Mouse (Mus musculus) embryonic facial prominence, embryonic 15.5 days (tissue): ENCODE measurements around the gene Fat3. TPM values are rescaled to one million over a fixed set of nuclear protein-coding genes. Genes with fewer than 3 reads are reported as not detected.

Source experiments
- ATAC-seq: fragments of 200-750 bp; cut with Nextera tagmentation; 2 replicates; pipeline ENCODE4 v1.8.0; 2017; ENCODE audit warnings: low read depth, moderate TSS enrichment; ENCODE audit not compliant: insufficient number of reproducible peaks, low FRiP score, low TSS enrichment
- H3K27ac ChIP-seq: fragments of 300-500 bp; sonication (generic); replicated peaks from 2 replicates; pipeline ENCODE4 v1.5.1; 2015; ENCODE audit warnings: mild to moderate bottlenecking, inconsistent platforms
- H3K27me3 ChIP-seq: fragments of 300-500 bp; sonication (generic); 2 replicates; pipeline ENCODE4 v1.6.1; 2015; ENCODE audit warnings: inconsistent platforms
- H3K36me3 ChIP-seq: fragments of 300-500 bp; sonication (generic); 2 replicates; pipeline ENCODE4 v1.6.1; 2015; ENCODE audit warnings: mild to moderate bottlenecking, inconsistent platforms
- H3K4me1 ChIP-seq: fragments of 300-500 bp; sonication (generic); 2 replicates; pipeline ENCODE4 v1.6.1; 2015; ENCODE audit warnings: inconsistent platforms
- H3K4me2 ChIP-seq: fragments of 300-500 bp; sonication (generic); replicated peaks from 2 replicates; pipeline ENCODE4 v1.6.1; 2015; ENCODE audit warnings: mild to moderate bottlenecking, inconsistent platforms
- H3K4me3 ChIP-seq: fragments of 300-500 bp; sonication (generic); replicated peaks from 2 replicates; pipeline ENCODE4 v1.5.1; 2015; ENCODE audit warnings: mild to moderate bottlenecking, inconsistent platforms
- H3K9ac ChIP-seq: fragments of 300-500 bp; sonication (generic); 2 replicates; pipeline ENCODE4 v1.6.1; 2015; ENCODE audit warnings: inconsistent platforms
- H3K9me3 ChIP-seq: fragments of 300-500 bp; sonication (generic); replicated peaks from 2 replicates; pipeline ENCODE4 v1.6.1; 2016; ENCODE audit warnings: inconsistent platforms
- WGBS: fragments of 180-500 bp; shearing (Covaris S2); methylation state at CpG from one replicate; pipeline ENCODE4 v1.1.7; 2015; 5-methylcytosine and 5-hydroxymethylcytosine counted together
- polyA plus RNA-seq: library from polyadenylated mRNA; unstranded; fragments of >200 nt; fragmentation: Nextera tagmentation; extraction: Ambion mirVana; gene quantifications from 2 replicates; pipeline ENCODE4 v1.2.1, GENCODE M21; 2015

The Fat3 gene
- polyA plus RNA-seq, 1 experiment from 2014 or later, result 3.2 TPM

- no peaks in the 10 kb centered on the region for H3K4me1 ChIP-seq
- no peak overlapping the region for H3K4me2 ChIP-seq
- H3K9me3 ChIP-seq, result no peaks in the 10 kb centered on the region
- no peak overlapping the region for H3K4me3 ChIP-seq
- WGBS, result 61% methylated on average over 4 of the region's 4 CpGs
- H3K36me3 ChIP-seq, result no peaks in the 10 kb centered on the region
- no peaks in the 10 kb centered on the region for H3K27me3 ChIP-seq
- no peak overlapping the region for H3K9ac ChIP-seq
- no peak for ATAC-seq
- H3K27ac ChIP-seq, result no peak overlapping the region
Measured at GRCm38 (mm10) chr9:16169238-16169637, 331.8 kb downstream of the Fat3 start.

- Histone ChIP-seq H3K4me2 (no peak overlapping the region), H3K27me3 (no peaks in the 10 kb centered on the region), H3K36me3 (no peaks in the 10 kb centered on the region), H3K27ac (no peak overlapping the region), H3K4me3 (no peak overlapping the region), H3K9ac (no peak overlapping the region), H3K4me1 (no peaks in the 10 kb centered on the region), H3K9me3 (no peaks in the 10 kb centered on the region)
- 62% methylated on average over 2 of the region's 2 CpGs for WGBS
- ATAC-seq, result no peak
Measured at GRCm38 (mm10) chr9:16168051-16168450, 333.0 kb downstream of the Fat3 start.

GRCm38 (mm10) chr9:16159366-16159765, 341.7 kb downstream of the Fat3 start:
- no peaks in the 10 kb centered on the region for H3K27me3 ChIP-seq
- H3K27ac ChIP-seq, result no peak overlapping the region
- no peaks in the 10 kb centered on the region for H3K9me3 ChIP-seq
- ATAC-seq, result no peak
- no peaks in the 10 kb centered on the region for H3K36me3 ChIP-seq
- H3K4me2 ChIP-seq, result no peak overlapping the region
- no peak overlapping the region for H3K4me3 ChIP-seq
- no peak overlapping the region for H3K9ac ChIP-seq
- no peaks in the 10 kb centered on the region for H3K4me1 ChIP-seq
- 93% methylated on average over 5 of the region's 5 CpGs for WGBS

GRCm38 (mm10) chr9:16153580-16153930, 347.5 kb downstream of the Fat3 start:
- no peak overlapping the region for H3K27ac ChIP-seq
- WGBS, result 55% methylated on average over 3 of the region's 3 CpGs
- H3K4me3 ChIP-seq, result no peak overlapping the region
- H3K27me3 ChIP-seq, result no peaks in the 10 kb centered on the region
- H3K4me2 ChIP-seq, result no peak overlapping the region
- H3K9ac ChIP-seq, result no peak overlapping the region
- no peak for ATAC-seq
- no peaks in the 10 kb centered on the region for H3K4me1 ChIP-seq
- no peaks in the 10 kb centered on the region for H3K9me3 ChIP-seq
- no peaks in the 10 kb centered on the region for H3K36me3 ChIP-seq

GRCm38 (mm10) chr9:16152756-16153579, 348.1 kb downstream of the Fat3 start:
- Histone ChIP-seq H3K9me3 (no peaks in the 10 kb centered on the region), H3K9ac (no peak overlapping the region), H3K4me1 (no peaks in the 10 kb centered on the region), H3K27ac (no peak overlapping the region), H3K36me3 (no peaks in the 10 kb centered on the region), H3K4me3 (no peak overlapping the region), H3K4me2 (no peak overlapping the region), H3K27me3 (no peaks in the 10 kb centered on the region)
- WGBS, result 63% methylated on average over 4 of the region's 4 CpGs
- ATAC-seq, result no peak

- Histone ChIP-seq H3K4me2 (no peak overlapping the region), H3K9ac (no peak overlapping the region), H3K9me3 (no peaks in the 10 kb centered on the region)
Measured at GRCm38 (mm10) chr9:16150046-16150445, 351.0 kb downstream of the Fat3 start.

GRCm38 (mm10) chr9:16147735-16148134, 353.4 kb downstream of the Fat3 start:
- Histone ChIP-seq H3K27me3 (no peaks in the 10 kb centered on the region), H3K36me3 (no peaks in the 10 kb centered on the region), H3K4me3 (no peak overlapping the region), H3K4me2 (no peak overlapping the region), H3K9ac (no peak overlapping the region), H3K4me1 (no peaks in the 10 kb centered on the region), H3K27ac (no peak overlapping the region), H3K9me3 (no peaks in the 10 kb centered on the region)
- ATAC-seq, result no peak
- 83% methylated on average over 1 of the region's 1 CpGs for WGBS

More at GRCm38 (mm10) chr9:16150046-16150445, 351.0 kb downstream of the Fat3 start:
- Histone ChIP-seq H3K36me3 (no peaks in the 10 kb centered on the region), H3K4me1 (no peaks in the 10 kb centered on the region), H3K27me3 (no peaks in the 10 kb centered on the region), H3K27ac (no peak overlapping the region), H3K4me3 (no peak overlapping the region)
- no peak for ATAC-seq

- 57% methylated on average over 3 of the region's 3 CpGs for WGBS
- no peak for ATAC-seq
- Histone ChIP-seq H3K4me3 (no peak overlapping the region), H3K9ac (no peak overlapping the region), H3K4me2 (no peak overlapping the region), H3K27me3 (no peaks in the 10 kb centered on the region), H3K36me3 (no peaks in the 10 kb centered on the region), H3K4me1 (no peaks in the 10 kb centered on the region), H3K27ac (no peak overlapping the region), H3K9me3 (no peaks in the 10 kb centered on the region)
Measured at GRCm38 (mm10) chr9:16144684-16145083, 356.4 kb downstream of the Fat3 start.

- Histone ChIP-seq H3K4me2 (no peak overlapping the region), H3K27me3 (no peaks in the 10 kb centered on the region), H3K36me3 (no peaks in the 10 kb centered on the region), H3K4me1 (no peaks in the 10 kb centered on the region), H3K9me3 (no peaks in the 10 kb centered on the region), H3K27ac (no peak overlapping the region), H3K9ac (no peak overlapping the region), H3K4me3 (no peak overlapping the region)
- ATAC-seq, result no peak
- WGBS, result 61% methylated on average over 6 of the region's 6 CpGs
Measured at GRCm38 (mm10) chr9:16139300-16139699, 361.8 kb downstream of the Fat3 start.

- H3K36me3 ChIP-seq, result no peaks in the 10 kb centered on the region
- WGBS, result 84% methylated on average over 2 of the region's 2 CpGs
- no peak overlapping the region for H3K27ac ChIP-seq
- no peak overlapping the region for H3K9ac ChIP-seq
- no peaks in the 10 kb centered on the region for H3K27me3 ChIP-seq
- ATAC-seq, result no peak
- no peaks in the 10 kb centered on the region for H3K4me1 ChIP-seq
- H3K4me2 ChIP-seq, result no peak overlapping the region
- no peaks in the 10 kb centered on the region for H3K9me3 ChIP-seq
- no peak overlapping the region for H3K4me3 ChIP-seq
Measured at GRCm38 (mm10) chr9:16133098-16133497, 368.0 kb downstream of the Fat3 start.

GRCm38 (mm10) chr9:16132594-16132993, 368.5 kb downstream of the Fat3 start:
- no peak overlapping the region for H3K4me3 ChIP-seq
- H3K4me1 ChIP-seq, result no peaks in the 10 kb centered on the region
- no peak overlapping the region for H3K4me2 ChIP-seq
- no peaks in the 10 kb centered on the region for H3K9me3 ChIP-seq
- no peak for ATAC-seq
- no peaks in the 10 kb centered on the region for H3K27me3 ChIP-seq
- H3K9ac ChIP-seq, result no peak overlapping the region
- no peak overlapping the region for H3K27ac ChIP-seq
- 75% methylated on average over 1 of the region's 1 CpGs for WGBS
- H3K36me3 ChIP-seq, result no peaks in the 10 kb centered on the region

GRCm38 (mm10) chr9:16121756-16122155, 379.3 kb downstream of the Fat3 start:
- ATAC-seq, result peak; percentile 54; the same call in 1 of the 2 replicates
- 68% methylated on average over 5 of the region's 5 CpGs for WGBS
- Histone ChIP-seq H3K27ac (no peak overlapping the region), H3K4me1 (no peaks in the 10 kb centered on the region), H3K9ac (no peak overlapping the region), H3K36me3 (no peaks in the 10 kb centered on the region), H3K9me3 (no peaks in the 10 kb centered on the region), H3K4me3 (no peak overlapping the region), H3K4me2 (no peak overlapping the region), H3K27me3 (no peaks in the 10 kb centered on the region)
